Mouse (Mus musculus) cerebellum, adult (tissue): ENCODE measurements around the gene Mical3.
"Not testable (repeated sequence)": the region's sequence is repeated elsewhere in the genome, so short reads cannot be mapped to it uniquely, and the experiment has no call there.

Experiments used
- ATAC-seq: cut with Nextera tagmentation; 2 replicates; pipeline ENCODE4 v1.9.2; 2017; ENCODE audit warnings: mild to moderate bottlenecking, moderate library complexity, mixed read lengths; ENCODE audit not compliant: insufficient number of reproducible peaks, low FRiP score, low TSS enrichment

Mical3 gene

DNA sequence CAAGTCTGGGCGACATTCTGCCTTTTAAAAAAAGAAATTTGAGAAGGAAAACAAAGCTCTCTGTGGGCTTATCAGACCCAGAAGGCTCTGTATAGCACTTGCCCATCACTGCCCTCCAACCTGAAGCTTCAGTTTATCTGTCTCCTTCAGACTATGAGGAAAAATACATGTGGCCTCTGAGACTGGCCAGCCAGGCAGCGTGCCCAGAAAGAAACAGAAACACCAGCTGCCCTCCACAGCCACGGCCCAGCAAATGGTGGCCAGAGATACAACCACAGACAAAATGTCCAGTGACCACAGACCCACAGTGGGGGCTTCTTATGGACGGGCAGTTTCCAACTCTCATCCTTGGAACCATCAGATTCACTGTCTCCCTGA is 216.3 kb downstream of the Mical3 start:
- no peak for ATAC-seq

DNA sequence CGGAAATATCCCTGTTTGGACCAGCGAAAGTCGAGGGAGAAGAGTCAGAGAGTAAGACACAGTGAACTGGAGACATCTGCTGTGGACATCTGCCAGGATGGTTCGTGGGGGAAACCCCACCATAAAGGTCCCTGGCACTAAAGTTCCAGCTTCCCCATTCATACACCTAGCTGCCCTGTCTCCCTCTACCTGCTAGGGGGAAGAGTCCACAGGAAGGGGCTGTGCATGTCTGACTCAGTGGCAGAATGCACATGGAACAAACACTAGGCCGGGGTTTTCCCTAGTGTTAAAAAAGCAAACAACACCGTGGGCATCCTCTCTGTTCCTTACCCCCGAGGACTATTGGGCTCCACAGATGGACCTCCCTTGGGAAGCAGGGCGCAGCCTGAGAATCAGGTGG is 217.0 kb downstream of the Mical3 start:
- ATAC-seq = no peak

DNA sequence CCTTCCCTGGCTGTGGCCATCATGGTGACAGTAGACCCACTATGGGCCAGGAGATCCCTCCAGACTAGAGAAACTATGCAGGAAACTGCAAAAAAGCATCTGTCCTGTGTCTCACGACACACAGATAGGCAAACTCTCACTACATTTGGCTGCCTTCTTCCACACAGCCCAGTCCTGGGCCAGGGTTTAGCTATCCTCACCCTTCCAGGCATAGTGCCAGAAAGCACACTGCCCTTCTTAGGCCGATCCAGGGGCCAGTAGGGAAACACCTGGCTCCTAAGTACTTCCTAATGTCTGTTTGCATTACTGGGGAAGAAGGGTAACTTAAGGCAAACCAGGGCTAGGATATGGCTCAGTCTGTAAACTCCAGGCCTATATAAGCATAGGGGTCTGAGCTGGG is 217.9 kb downstream of the Mical3 start:
- no peak for ATAC-seq

DNA sequence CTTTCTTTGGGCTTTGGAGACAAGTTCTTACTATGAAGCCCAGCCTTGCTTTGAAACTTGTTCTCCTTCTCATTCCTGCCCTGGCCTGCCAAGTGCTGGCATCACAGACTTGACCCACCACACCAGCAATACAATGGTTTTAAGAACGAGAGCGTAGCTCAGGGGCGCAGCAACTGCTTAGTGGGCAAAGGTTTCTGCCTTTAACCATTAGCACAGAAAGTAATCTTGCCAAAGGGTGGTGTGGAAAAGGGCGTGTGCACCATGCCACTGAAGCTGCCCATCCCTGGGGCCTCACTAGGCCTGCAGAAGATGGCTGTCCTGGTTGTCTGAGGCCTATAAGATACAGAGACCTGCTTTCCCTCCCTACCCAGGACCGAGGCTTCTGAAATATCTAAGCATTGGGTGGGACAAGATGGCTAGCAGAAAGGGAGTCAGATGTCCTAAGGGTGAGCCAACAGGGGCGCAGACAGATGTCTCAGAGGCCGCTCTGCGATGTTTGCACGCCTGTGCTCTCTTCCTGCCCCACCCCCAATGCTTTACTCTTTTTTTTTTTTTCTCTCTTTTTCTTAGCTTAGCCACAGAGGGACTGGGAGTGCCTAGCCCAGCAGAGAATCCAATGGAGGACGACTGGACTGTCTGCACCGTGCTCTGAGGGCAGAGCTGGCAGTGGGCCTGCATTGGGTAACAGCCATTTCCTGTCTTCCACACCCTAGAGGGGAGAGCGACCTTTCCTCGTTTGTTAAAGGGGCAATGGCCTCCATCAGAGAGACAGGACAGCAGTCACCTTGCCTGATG is 219.4 kb downstream of the Mical3 start:
- ATAC-seq = no peak

DNA sequence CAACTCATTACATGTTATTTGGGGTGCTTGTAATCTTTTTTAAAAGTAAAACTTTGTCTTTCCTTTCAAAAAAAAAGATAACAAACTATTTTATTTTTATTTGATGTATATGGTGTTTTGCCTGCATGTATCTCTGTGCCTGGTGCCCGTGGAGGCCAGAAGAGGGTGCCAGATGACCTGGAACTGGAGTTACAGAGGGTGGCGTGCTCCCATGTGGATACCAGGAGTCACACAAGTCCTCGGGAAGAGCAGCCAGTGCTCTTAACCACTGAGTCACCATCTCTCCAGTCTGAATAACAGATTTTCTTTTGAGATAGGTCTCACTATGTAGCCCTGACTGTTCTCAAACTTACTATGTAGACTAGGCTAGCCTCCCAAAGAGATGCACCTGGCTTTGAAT is 221.3 kb downstream of the Mical3 start:
- no peak for ATAC-seq

DNA sequence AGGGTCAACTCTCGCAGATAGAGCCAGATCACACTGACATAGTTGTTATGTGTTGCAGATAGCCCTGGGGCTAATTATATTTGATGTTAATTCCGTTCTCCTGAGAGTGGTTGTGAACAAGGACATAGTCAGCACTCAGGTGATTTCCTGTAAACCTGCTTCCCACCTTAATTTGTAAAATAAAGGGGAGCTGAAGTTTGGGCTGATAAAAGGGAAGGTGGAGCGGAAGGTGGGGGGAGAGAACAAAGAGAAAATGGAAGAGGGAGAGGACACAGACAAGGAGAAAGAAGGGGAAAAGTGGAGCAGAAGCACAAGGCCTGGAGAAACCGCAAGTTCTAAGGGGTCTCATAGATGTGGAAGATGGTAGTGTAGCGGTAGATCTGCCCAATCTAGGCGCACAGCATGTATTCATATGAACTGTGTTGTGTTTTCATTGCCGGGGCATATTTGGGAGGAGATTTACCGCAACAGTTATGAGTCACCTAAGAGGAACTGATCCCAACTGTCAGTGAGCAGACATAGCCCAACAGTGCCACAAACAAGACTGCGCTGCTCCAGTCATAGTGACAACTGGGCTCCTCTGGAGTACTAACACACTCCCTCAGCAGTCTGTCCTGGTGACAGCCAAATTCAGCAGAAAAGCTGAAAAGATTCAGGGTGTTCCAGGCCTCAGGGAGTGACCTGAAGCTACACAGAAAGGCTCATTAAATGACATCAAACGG is 222.8 kb downstream of the Mical3 start:
- not testable (repeated sequence) for ATAC-seq

DNA sequence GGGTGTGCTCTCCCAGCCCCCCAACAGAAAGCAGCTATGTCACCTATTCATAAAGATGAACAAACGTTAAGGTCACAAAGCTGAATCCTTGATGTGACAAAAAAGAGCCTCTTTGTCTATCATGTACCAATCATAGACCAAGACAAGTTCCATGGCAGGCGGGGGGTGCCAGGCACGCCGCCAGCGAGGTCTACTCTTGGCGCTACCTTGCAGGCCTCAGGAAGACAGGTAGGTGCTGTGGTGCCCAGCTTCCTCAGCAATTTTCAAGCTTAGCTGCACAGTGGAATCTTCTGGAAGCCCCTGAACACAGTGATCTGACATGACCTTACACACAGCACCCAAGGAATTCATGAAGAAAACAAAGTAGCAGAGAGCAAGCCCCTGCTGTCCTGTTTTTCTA is 224.3 kb downstream of the Mical3 start:
- ATAC-seq = no peak

DNA sequence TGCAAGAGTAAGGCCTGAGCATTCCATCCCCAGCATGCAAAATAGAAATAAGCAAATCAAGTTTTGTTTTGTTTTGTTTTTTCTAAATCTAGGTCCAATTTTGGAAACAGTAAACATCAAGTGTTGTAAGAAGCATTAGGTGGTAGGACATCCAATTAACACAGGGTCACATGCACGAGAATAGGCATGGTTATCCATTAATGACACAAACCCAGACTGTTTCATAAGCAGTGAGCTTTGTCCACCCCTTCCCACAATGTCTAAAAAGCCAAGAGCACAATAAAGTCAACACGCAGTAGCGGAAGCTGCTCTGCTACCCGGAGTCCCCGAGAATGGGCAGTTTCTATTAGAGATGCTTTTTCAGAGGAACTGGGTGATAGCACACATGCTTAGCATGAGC is 225.7 kb downstream of the Mical3 start:
- no peak for ATAC-seq

DNA sequence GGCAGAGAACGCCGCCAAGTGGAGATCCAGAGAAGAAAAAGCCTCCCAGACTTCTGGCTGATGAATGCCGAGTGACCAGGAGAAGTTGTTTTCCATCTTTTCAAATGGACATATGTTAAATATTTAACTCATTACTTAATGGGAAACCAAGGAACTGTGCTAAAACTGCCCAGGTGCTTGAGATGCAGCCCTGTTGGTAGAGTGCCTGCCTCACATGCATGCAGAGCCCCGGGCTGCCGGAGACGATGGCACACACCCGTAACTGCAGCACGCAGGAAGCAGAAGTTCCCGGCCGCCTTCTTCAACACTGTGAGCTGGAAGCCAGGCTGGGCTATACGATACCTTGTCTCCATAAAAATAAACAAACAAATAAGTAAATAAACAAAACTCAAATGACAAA is 226.8 kb downstream of the Mical3 start:
- no peak for ATAC-seq

DNA sequence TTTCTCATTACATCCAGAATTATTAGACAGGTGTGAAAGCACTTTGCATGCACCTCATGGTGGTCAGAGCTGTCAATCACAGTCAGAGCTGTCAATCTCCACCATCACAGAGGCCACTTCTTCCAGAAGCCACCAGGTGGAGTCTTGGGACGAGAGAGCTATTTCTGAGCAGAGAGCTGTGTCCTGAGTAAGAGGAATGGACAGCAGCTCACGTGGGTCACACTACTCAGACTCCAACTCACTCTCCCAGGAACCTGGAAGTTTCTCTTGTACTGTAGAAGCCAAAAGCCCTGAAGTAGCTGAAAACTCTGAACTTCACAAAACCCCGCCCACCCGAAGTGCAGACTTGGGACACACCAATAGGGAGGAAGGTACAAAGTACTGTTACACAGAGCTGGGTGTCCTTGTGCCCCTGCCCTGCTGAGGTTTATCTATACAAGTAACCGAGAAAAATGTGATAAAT is 227.3 kb downstream of the Mical3 start:
- ATAC-seq = no peak

DNA sequence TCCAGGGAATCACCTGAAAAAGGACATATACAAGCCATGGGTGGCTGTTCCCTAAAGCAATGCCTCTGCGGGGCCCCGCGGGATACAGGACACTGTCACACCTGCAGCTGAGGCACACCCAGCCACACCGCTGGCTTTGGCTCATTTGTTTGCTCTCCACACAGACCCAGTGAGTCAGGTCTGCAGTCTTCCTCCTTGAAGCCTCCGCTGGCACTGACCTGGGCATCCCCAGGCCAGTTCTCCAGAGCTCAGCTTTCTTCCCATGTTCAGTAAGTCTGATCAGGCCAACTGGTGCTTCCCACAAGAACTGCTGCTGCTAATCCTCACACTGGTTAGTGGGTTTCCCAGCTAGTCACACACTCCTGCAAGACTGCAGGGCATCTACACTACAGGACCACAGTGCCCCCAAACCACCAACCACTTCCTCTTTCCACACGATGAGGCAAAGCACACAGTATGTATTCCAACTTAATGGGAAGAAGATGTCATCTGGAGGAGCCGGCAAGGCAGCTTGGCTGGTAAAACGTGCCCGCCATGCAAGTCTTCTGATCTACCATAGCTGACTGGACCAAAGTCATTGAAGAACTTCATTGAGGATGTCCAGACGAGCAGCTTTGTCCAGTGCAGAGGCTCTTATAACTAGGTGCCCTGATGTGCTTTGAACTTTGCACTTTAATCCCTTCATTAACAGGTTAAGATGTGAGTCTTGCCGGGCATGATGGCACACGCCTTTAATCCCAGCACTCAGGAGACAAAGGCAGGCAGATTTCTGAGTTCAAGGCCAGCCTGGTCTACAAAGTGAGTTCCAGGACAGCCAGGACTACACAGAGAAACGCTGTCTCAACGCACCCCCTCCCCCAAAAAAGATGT is 228.8 kb downstream of the Mical3 start:
- no peak for ATAC-seq

DNA sequence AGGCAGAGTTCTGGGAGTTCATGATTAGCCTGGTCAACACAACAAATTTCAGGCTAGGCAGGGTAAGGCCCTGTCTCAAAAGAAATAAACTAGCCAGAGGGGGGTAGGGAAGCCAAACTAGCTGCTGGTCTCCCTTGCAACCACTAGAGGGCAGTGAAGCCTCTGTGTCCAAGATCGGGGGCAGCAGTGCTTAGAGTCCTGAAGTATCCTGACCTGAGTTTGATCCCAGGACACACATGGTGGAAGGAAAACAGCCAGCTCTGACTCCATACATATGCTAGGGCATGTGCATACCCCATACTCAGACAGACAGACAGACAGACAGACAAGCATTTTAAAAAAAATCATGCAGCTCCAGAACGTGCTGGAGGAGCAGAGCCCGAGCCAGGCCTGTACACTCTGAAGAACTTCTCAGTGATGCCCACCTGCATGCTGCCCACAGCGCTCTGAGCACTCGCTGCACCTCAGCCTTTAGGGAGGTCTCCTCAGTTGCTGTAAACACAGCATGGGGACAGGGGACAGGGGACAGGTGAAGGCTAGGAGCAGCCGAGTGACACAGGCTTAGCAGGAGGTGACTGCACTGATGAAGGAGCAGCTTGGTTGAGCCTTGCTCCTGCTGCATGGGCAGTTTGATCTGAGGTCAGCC is 232.5 kb downstream of the Mical3 start:
- peak; percentile 37 for ATAC-seq

DNA sequence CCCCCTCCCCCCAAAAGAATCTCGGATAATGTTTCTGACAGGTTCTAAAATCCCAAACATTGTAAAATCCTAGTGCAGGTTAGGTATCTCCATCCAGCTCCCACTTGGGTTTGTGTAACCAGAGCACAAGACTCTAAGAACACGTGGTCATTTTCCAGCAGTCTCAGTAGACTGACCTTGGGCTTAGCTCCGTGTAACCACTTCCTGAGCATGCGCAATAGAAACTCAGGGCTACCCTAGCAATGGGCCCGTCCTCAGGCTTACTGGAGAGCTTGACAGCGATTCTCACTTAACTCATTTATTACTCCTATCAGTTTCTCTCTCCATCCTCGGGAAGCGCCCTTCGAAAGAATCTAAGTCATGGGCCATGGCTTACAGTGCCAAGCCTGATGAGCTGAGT is 236.3 kb downstream of the Mical3 start:
- no peak for ATAC-seq

DNA sequence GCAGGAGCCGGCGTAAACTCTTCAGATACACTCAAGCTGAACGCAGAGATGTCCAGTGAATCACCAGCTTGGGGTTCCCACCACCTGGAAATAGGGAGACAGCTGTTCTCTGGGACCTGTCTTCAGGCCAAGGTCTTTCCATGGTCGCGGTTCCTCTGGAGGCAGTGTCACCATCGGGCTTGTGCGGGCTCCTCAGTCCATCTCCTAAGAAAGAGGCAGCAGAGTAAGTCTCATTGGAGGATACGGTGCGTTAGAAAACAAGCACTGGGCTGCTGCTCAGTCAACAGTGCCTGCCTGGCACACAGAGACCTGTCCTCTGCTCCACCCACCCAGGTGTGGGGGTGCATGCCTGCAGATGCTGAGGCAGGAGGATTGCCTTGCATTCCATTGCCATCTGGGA is 236.7 kb downstream of the Mical3 start:
- no peak for ATAC-seq

DNA sequence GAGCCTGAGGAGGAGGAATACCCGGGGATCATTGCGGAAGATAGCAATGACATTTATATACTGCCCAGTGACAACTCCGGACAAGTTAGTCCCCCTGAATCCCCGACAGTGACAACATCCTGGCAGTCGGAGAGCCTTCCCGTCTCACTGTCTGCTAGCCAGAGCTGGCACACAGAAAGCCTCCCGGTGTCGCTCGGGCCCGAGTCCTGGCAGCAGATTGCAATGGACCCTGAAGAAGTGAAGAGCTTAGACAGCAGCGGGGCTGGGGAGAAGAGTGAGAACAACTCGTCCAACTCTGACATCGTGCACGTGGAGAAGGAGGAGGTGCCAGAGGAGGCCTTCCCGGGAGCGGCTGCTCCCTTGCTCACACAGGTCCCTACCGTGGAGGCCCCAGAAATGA is 244.1 kb downstream of the Mical3 start:
- no peak for ATAC-seq

DNA sequence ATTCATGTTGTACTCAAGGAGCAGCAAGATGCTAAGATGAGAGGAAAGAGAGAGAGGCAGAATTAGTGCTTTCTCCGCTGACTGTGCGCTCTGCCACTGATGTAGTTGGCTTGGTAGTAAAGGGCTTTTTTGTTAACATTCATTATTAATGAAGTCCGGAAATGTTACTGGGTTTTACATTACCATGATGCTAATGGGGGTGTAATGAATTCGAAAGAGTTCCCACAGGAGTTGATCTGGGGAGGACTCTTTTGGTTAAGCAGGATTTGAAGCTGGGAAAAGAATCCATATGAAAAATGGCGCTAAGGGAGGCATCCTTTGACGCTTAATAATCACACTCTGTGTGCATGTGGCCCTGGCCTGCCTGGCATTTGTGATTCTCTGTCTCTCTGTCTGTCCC is 246.4 kb downstream of the Mical3 start:
- no peak for ATAC-seq
